Mouse (Mus musculus): ENCODE measurements at regions not wholly inside any gene's neighbourhood (a gene's known extent, or its start where the extent isn't known, plus 50 kb on each side); places are given as distances from the start of the nearest gene placed in this dataset.

GRCm38 (mm10) chr17:45251034-45251730 lies 182.4 kb downstream of the Cdc5l start:
- TF ChIP-seq CTCF (IDR thresholded peaks at IDR 0.05; ENCODE audit: control insufficient read depth, insufficient read depth, insufficient read length): peak; percentile 80
- no peak for TF ChIP-seq CEBPB (IDR thresholded peaks at IDR 0.05; ENCODE audit: low read depth)
- TF ChIP-seq MYOD1 (IDR thresholded peaks at IDR 0.05; ENCODE audit: control insufficient read depth, insufficient read length, low read depth): no peak
- no peak for TF ChIP-seq USF1 (IDR thresholded peaks at IDR 0.05; ENCODE audit: low read depth)
- TF ChIP-seq MAX (IDR thresholded peaks at IDR 0.05): no peak
- TF ChIP-seq FOSL1 (IDR thresholded peaks at IDR 0.05; ENCODE audit: insufficient read depth, low read length, poor library complexity, severe bottlenecking): no peak
- TF ChIP-seq MYOG (IDR thresholded peaks at IDR 0.05; ENCODE audit: control insufficient read depth, extremely low read depth, insufficient read length): no peak
